Mouse (Mus musculus): ENCODE measurements at regions not wholly inside any gene's neighbourhood (a gene's known extent, or its start where the extent isn't known, plus 50 kb on each side); places are given as distances from the start of the nearest gene placed in this dataset.

GRCm38 (mm10) chr12:75258101-75258500 lies 50.0 kb upstream of the Rhoj start:
- intact Hi-C loops (cut with DNase I): no loop called here
- DNase-seq: peak; percentile 13

Measured in left cerebral cortex, postnatal 4 days (tissue).